Comparison of ENCODE assay signal across 18 mouse cellular contexts in genomic region chr3:156382919-156383318, GRCm38 (mm10).
"Had no signal": no experiment of that assay in that cellular context is flagged by ENCODE, and none has a peak within 500 bp of the region (broad histone marks: within the 10 kb centered on the region; RNA-seq: fewer than 3 reads in every experiment).

No protein-coding gene starts in this region.

- H3K36me3 ChIP-seq: midbrain, embryonic 10.5 days; midbrain, embryonic 12.5 days; midbrain, embryonic 15.5 days; neural tube, embryonic 13.5 days; neural tube, embryonic 15.5 days; stomach, embryonic 15.5 days had no signal

- DNase-seq: lung, adult 18-20 months; lung, embryonic 14.5 days; lung, postnatal 10 days; lung, postnatal 4 days; retina, postnatal 1 day; right cerebral cortex, adult 18-20 months; right cerebral cortex, postnatal 25 days; thymus, adult 2 months; thymus, postnatal 25 days; thymus, postnatal 4 days had no signal

- H3K9me3 ChIP-seq: midbrain, embryonic 10.5 days; midbrain, embryonic 12.5 days; midbrain, embryonic 15.5 days; neural tube, embryonic 13.5 days; neural tube, embryonic 15.5 days; stomach, embryonic 15.5 days had no signal

- H3K4me1 ChIP-seq: midbrain, embryonic 10.5 days; midbrain, embryonic 12.5 days; midbrain, embryonic 15.5 days; neural tube, embryonic 13.5 days; neural tube, embryonic 15.5 days; stomach, embryonic 15.5 days had no signal

- H3K4me2 ChIP-seq: lung, embryonic 14.5 days; midbrain, embryonic 12.5 days; midbrain, embryonic 15.5 days; neural tube, embryonic 13.5 days; neural tube, embryonic 15.5 days; stomach, embryonic 15.5 days had no signal

- H3K4me3 ChIP-seq: midbrain, embryonic 10.5 days; midbrain, embryonic 12.5 days; midbrain, embryonic 15.5 days; myocyte; neural tube, embryonic 13.5 days; neural tube, embryonic 15.5 days; stomach, embryonic 15.5 days had no signal

- H3K9ac ChIP-seq: lung, embryonic 14.5 days; midbrain, embryonic 12.5 days; midbrain, embryonic 15.5 days; neural tube, embryonic 13.5 days; neural tube, embryonic 15.5 days; stomach, embryonic 15.5 days had no signal

- H3K27ac ChIP-seq: midbrain, embryonic 10.5 days; midbrain, embryonic 12.5 days; midbrain, embryonic 15.5 days; neural tube, embryonic 13.5 days; neural tube, embryonic 15.5 days; stomach, embryonic 15.5 days; stomach, postnatal 0 days had no signal

- ATAC-seq: midbrain, embryonic 15.5 days had no signal

- H3K27me3 ChIP-seq: midbrain, embryonic 12.5 days; midbrain, embryonic 15.5 days; neural tube, embryonic 13.5 days; neural tube, embryonic 15.5 days; stomach, embryonic 15.5 days had no signal
